Mouse (Mus musculus) limb, embryonic 12.5 days (tissue): Measurements from ENCODE around the gene Fam53b. TPM values are rescaled to one million over a fixed set of nuclear protein-coding genes. Genes with fewer than 3 reads are reported as not detected.

ENCODE experiments used
- ATAC-seq: fragments of 200-750 bp; cut with Nextera tagmentation; 2 replicates; pipeline ENCODE4 v1.8.0; 2017; ENCODE audit warnings: low read depth, moderate TSS enrichment; ENCODE audit not compliant: insufficient number of reproducible peaks, insufficient read depth, low FRiP score, low TSS enrichment
- H3K27ac ChIP-seq: fragments of 300-500 bp; sonication (generic); 2 replicates; pipeline ENCODE4 v1.5.1; 2016; ENCODE audit warnings: mild to moderate bottlenecking, moderate library complexity
- H3K27me3 ChIP-seq: fragments of 300-500 bp; sonication (generic); 2 replicates; pipeline ENCODE4 v1.6.1; 2016; ENCODE audit warnings: mild to moderate bottlenecking, moderate library complexity
- H3K36me3 ChIP-seq: fragments of 300-500 bp; sonication (generic); 2 replicates; pipeline ENCODE4 v1.6.1; 2016; ENCODE audit warnings: mild to moderate bottlenecking, moderate library complexity
- H3K4me1 ChIP-seq: fragments of 300-500 bp; sonication (generic); replicated peaks from 2 replicates; pipeline ENCODE4 v1.6.1; 2016
- H3K4me2 ChIP-seq: fragments of 300-500 bp; sonication (generic); 2 replicates; pipeline ENCODE4 v1.6.1; 2016; ENCODE audit warnings: mild to moderate bottlenecking, moderate library complexity
- H3K4me3 ChIP-seq: fragments of 300-500 bp; sonication (generic); replicated peaks from 2 replicates; pipeline ENCODE4 v1.5.1; 2016; ENCODE audit warnings: mild to moderate bottlenecking
- H3K9ac ChIP-seq: fragments of 300-500 bp; sonication (generic); replicated peaks from 2 replicates; pipeline ENCODE4 v1.6.1; 2016; ENCODE audit warnings: mild to moderate bottlenecking, moderate library complexity
- H3K9me3 ChIP-seq: fragments of 300-500 bp; sonication (generic); 2 replicates; pipeline ENCODE4 v1.6.1; 2016; ENCODE audit warnings: mild to moderate bottlenecking, moderate library complexity
- WGBS: fragments of 180-500 bp; shearing (Covaris S2); methylation state at CpG from one replicate; pipeline ENCODE4 v1.1.7; 2016; 5-methylcytosine and 5-hydroxymethylcytosine counted together
- polyA plus RNA-seq: library from polyadenylated mRNA; unstranded; fragments of >200 nt; fragmentation: Nextera tagmentation; extraction: Ambion mirVana; gene quantifications from 2 replicates; pipeline ENCODE4 v1.2.1, GENCODE M21; 2016

Fam53b gene
- polyA plus RNA-seq, 1 experiment from 2014 or later = 27.7 TPM

DNA sequence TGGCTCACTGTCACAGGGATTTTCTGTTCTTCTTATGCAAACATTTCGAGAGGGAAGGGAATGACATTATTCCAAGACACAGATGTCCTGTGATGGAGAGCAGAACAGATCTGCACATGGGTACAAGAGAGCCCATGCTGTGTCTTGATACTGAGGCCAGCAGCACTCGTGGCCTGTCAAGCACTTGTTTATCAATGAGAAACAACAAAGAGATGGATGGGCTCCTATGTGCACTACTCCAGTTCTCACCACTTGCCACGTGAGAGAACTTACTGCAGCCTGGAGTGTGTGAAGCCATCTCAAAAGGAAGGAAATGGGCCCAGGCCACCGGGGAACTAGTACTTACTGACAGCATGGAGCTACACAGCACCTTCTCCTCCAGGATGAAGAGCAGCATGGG is 27.2 kb downstream of the Fam53b start:
- Histone ChIP-seq H3K4me3 (no peak overlapping the region), H3K36me3 (no peaks in the 10 kb centered on the region), H3K9ac (no peak overlapping the region), H3K4me1 (peaks cover 34% of the 10 kb centered on the region), H3K27me3 (no peaks in the 10 kb centered on the region), H3K4me2 (no peak overlapping the region), H3K9me3 (no peaks in the 10 kb centered on the region), H3K27ac (no peak overlapping the region)
- WGBS = 55% methylated on average over 4 of the region's 4 CpGs
- ATAC-seq = no peak

DNA sequence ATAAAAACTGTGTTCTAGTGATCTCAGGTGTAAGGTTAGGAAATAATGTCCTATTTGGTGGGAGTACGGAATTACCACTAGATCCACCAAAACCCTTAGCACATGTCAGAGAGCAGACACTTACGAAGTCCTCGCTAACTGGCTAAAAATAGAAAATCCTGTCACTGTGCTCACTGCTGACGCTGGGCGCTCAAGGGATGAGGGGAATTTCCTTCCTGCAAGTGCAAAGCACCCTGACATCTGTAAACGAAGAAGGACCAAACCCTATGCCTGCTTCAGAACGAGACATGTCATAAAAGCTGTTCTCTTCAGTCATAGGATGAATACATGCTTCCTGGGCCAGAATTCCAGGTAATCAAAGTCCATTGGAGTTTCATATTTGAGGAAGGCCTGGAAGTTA is 27.7 kb downstream of the Fam53b start:
- no peak overlapping the region for H3K4me3 ChIP-seq
- WGBS = 74% methylated on average over 7 of the region's 7 CpGs
- no peak overlapping the region for H3K4me2 ChIP-seq
- H3K9ac ChIP-seq = no peak overlapping the region
- no peak for ATAC-seq
- no peaks in the 10 kb centered on the region for H3K27me3 ChIP-seq
- H3K9me3 ChIP-seq = no peaks in the 10 kb centered on the region
- H3K4me1 ChIP-seq = peaks cover 38% of the 10 kb centered on the region
- no peaks in the 10 kb centered on the region for H3K36me3 ChIP-seq
- no peak overlapping the region for H3K27ac ChIP-seq

DNA sequence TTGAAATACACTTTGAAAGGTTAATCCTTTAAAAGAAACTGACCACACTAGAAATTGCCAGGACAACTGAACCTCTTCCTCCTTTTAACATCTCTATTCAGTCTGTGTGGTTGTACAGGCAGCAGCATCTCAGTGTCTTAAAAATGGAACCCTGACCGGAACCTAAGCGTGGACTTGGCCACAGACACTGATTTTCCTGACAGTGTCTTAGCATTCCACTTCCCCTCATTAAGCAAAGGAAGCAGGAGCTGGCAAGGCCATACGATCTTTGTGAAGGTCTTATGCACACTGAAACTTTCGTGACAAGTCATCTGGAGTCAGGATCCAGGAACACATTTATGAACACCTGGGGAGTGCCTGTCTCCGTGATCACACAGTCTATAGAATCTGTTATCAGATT is 29.6 kb downstream of the Fam53b start:
- no peak for ATAC-seq
- H3K27me3 ChIP-seq = no peaks in the 10 kb centered on the region
- no peak overlapping the region for H3K4me2 ChIP-seq
- H3K4me3 ChIP-seq = no peak overlapping the region
- H3K4me1 ChIP-seq = peaks cover 49% of the 10 kb centered on the region
- no peak overlapping the region for H3K9ac ChIP-seq
- no peak overlapping the region for H3K27ac ChIP-seq
- no peaks in the 10 kb centered on the region for H3K9me3 ChIP-seq
- peaks cover 1% of the 10 kb centered on the region; the same call in 1 of the 2 replicates for H3K36me3 ChIP-seq
- 76% methylated on average over 5 of the region's 5 CpGs for WGBS

DNA sequence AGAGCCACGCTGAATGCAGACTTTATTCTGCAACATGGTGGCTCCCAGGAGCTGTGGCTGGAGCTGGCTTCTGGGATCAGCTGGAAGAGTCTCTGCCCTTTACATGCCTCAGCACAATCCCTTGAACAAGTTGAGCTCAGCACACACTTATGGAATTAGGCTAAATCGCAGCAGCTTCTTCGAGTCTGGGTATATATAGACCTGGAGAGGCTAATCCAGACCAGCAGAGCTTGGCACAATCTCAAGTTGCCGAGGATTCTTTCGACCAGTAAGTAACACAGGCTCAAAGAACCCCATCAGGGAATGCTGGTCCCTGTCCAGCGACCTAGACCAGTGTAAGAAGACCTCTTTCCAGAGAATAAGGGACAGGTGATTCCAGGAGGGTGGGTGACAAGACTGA is 31.8 kb downstream of the Fam53b start:
- WGBS = 63% methylated on average over 6 of the region's 6 CpGs

DNA sequence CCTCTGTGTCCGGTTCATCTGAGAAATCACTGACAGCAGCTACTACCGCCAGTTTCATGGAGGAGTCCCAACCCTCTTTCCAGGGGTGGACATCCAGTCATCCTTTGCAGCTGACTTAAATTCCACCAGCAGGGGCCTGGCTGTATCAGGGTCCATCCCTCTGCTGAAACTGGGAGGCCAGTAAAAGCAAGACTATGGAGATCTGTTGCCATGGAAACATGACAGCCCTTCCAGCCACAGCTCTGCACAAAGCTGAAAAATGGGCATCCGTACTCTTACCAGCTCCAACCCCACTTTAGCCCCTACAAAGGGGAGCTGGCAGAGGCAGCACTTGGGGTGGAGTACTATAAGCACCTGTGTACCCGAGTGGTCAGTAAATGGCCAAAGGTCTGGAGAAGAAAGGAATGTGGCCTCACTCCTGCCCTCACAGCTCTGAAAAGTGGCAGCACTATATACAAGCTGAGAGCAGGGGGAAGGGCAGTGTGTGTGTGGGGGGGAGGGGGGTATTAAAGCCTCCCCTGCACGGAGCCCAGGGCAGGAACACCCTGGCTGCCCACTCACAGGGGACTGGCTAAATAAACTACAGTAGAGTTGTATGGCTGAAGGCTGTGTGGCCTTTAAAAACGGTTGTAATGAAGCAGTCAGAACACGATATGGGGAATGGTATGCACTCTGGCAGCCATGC is 32.4 kb downstream of the Fam53b start:
- Histone ChIP-seq H3K36me3 (peaks cover 29% of the 10 kb centered on the region), H3K4me3 (no peak overlapping the region), H3K4me1 (peaks cover 44% of the 10 kb centered on the region), H3K9ac (0 out of 2 replicates have a peak overlapping the region, but pooled peaks have one; percentile 23), H3K27me3 (no peaks in the 10 kb centered on the region), H3K27ac (peak overlapping the region; percentile 84), H3K9me3 (no peaks in the 10 kb centered on the region), H3K4me2 (no peak overlapping the region)
- ATAC-seq = peak; percentile 32; the same call in 1 of the 2 replicates
- 32% methylated on average over 7 of the region's 7 CpGs for WGBS

More for the DNA sequence above, 31.8 kb downstream of the Fam53b start:
- ATAC-seq = no peak
- no peaks in the 10 kb centered on the region for H3K9me3 ChIP-seq
- H3K36me3 ChIP-seq = peaks cover 24% of the 10 kb centered on the region
- H3K9ac ChIP-seq = no peak overlapping the region
- H3K27ac ChIP-seq = peak overlapping the region; percentile 84
- peaks cover 49% of the 10 kb centered on the region for H3K4me1 ChIP-seq
- H3K27me3 ChIP-seq = no peaks in the 10 kb centered on the region
- H3K4me2 ChIP-seq = no peak overlapping the region
- H3K4me3 ChIP-seq = no peak overlapping the region

DNA sequence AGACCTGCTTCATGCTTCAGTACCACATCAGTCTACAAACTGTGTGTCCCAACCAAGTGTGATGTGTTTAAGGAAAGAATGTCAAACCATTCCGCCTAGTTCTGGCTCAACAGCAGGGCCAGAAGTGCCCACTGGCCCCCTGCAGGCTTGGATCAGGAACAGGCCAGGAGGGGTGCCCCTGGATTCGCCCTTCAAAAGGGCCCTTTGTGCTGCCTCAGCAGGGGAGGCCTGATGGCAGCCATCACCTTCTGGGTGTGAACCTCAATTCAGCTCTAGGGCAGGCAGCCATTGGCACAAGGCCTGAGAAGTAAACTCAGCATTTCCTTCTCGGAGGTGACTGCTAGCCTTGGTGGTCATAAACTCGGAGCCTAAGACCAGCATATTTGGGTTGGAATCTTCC is 33.1 kb downstream of the Fam53b start:
- ATAC-seq = no peak
- no peak overlapping the region for H3K4me3 ChIP-seq
- no peak overlapping the region; the same call in 1 of the 2 replicates for H3K9ac ChIP-seq
- no peaks in the 10 kb centered on the region for H3K9me3 ChIP-seq
- peak overlapping the region; percentile 84 for H3K27ac ChIP-seq
- WGBS = 44% methylated on average over 4 of the region's 4 CpGs
- H3K4me2 ChIP-seq = no peak overlapping the region
- H3K36me3 ChIP-seq = peaks cover 36% of the 10 kb centered on the region
- H3K4me1 ChIP-seq = peaks cover 38% of the 10 kb centered on the region
- no peaks in the 10 kb centered on the region for H3K27me3 ChIP-seq

DNA sequence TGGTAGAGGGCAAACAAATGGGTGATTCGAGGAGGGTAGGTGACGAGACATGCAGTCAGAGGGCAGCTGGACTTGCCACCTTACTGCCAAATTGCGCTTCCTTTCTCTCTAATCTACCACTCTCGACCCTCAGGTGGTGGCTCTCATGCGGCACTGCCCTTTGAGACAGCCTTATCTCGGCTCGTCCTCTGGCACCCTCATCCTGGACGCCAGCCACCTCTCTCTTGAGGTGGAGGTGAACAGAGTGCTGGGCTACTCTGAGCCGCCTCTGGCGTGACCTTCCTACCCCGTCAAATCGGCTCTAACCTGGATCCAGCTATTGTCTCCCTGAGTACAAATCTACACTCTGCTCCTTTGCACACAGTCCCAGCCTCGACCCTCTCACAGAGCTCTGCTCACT is 35.1 kb downstream of the Fam53b start:
- Histone ChIP-seq H3K9me3 (no peaks in the 10 kb centered on the region), H3K4me3 (no peak overlapping the region), H3K4me1 (peaks cover 34% of the 10 kb centered on the region), H3K27me3 (no peaks in the 10 kb centered on the region), H3K9ac (no peak overlapping the region), H3K36me3 (peaks cover 55% of the 10 kb centered on the region), H3K4me2 (no peak overlapping the region), H3K27ac (no peak overlapping the region)
- ATAC-seq = no peak
- WGBS = 82% methylated on average over 13 of the region's 13 CpGs

DNA sequence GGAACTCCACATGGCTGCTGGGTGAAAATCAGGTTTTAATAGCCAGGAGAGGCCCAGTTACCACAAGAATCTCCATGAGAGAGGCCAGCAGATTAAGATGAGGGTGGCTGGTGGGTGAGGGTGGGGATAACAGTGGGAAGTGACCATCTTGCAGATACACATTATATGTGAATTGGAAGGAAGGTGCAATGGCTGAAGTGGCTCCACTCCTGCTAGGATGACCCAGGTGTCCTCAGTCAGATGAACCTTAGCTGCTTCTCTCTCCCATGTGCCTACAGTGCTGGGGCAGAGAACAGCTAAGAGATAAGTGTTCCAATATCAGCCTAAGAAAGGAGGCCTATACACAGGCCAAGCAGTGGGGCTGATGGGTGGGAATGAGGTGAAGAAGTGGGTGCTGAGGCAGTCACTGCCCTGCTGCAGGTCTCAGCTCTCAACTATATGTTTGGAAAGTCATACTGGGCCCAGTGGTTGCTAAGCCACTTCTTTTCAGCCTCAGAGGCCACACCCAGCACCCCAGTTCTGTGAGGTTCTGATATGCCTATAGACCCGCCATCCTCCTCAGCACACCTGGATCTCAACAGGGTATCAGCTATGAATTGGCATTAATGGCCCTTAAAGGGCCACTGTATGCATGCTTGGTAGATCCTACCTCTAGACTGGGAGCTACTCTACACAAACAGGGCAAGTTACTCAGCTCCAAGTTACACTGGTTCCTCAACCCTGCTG is 35.8 kb downstream of the Fam53b start:
- Histone ChIP-seq H3K9me3 (no peaks in the 10 kb centered on the region), H3K4me1 (peaks cover 31% of the 10 kb centered on the region), H3K27ac (no peak overlapping the region), H3K4me3 (no peak overlapping the region), H3K9ac (no peak overlapping the region), H3K36me3 (peaks cover 62% of the 10 kb centered on the region), H3K27me3 (no peaks in the 10 kb centered on the region), H3K4me2 (no peak overlapping the region)
- 92% methylated on average over 1 of the region's 1 CpGs for WGBS
- ATAC-seq = no peak

DNA sequence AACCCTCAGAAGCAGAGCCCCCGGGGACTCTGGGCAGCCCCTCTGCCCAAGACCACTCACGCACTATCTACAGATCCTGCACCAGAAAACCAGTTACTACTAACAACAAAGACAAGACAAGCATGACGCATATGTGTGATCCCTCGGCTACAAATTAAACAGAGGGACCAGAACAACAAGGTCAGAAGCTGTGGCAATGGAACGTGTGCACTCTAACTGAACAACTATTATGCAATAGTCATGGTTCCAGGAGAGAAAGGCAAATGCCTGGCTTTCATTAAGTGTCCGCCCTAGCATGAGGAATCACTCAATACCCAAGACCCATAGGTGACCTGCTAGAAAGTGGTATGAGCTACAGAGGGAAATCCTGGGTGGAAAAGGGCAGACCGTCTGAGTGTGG is 36.6 kb downstream of the Fam53b start:
- WGBS = 90% methylated on average over 7 of the region's 7 CpGs
- Histone ChIP-seq H3K4me1 (peaks cover 26% of the 10 kb centered on the region), H3K9me3 (no peaks in the 10 kb centered on the region), H3K27me3 (no peaks in the 10 kb centered on the region), H3K9ac (no peak overlapping the region), H3K4me3 (no peak overlapping the region), H3K36me3 (peaks cover 70% of the 10 kb centered on the region), H3K4me2 (no peak overlapping the region), H3K27ac (no peak overlapping the region)
- ATAC-seq = no peak

DNA sequence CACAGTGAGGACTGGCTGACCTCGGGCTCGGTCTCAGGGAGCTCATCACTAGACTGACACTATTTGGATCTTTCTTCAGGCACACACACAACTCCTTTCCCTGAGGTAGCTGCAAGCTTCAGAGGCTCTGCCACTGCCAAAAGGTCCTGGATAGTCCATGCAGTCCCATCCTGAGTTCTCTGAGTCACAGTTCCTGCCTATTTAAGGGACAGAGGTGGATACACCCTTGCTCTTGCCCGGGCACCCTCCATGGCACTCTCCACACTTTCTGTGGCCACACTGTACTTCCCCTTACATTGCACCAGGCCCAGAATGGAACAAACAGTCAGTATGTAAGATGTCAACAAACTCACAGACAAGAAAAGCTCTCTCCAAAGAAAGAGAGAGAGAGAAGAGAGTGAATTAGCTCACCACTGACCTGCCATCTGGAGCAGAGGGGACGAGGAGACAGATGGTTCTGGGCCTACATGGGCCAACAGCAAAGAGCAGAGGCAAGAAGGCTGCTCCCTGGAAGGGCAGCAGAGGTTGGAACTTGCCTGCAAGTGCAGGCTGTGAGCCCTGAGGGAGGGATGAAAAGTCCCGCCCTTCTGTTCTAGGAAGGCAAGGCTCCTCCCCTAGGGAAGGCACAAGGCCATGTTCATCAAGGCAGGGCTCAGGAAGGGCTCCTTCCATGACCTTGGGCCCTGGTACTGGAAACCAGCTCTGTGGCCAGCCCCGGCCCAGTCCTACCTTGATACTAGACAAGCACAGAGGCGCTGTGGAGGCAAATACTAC is 37.2 kb downstream of the Fam53b start:
- Histone ChIP-seq H3K27ac (no peak overlapping the region), H3K27me3 (no peaks in the 10 kb centered on the region), H3K36me3 (peaks cover 76% of the 10 kb centered on the region), H3K4me3 (no peak overlapping the region), H3K4me1 (peaks cover 20% of the 10 kb centered on the region), H3K4me2 (no peak overlapping the region), H3K9ac (no peak overlapping the region), H3K9me3 (no peaks in the 10 kb centered on the region)
- no peak for ATAC-seq
- WGBS = 92% methylated on average over 7 of the region's 7 CpGs

DNA sequence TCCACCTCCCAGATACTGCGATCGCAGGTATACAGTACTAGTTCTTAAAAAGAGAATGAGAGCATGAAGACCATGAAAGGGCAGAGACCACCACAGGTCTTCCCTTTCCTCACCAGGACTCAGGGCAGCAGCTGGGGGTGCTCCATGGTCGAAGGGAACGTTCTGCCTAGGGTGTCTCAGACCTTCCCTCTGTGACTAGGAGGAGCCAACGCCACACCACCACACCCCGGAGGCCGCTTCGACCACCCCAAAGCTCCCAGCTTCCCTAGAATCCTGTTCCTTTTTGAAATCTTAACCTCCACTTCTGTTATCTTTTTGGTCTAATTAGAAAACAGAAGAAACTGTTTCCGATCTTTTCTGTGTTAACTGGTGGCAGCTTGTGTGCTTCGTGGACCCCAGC is 37.8 kb downstream of the Fam53b start:
- Histone ChIP-seq H3K4me1 (peaks cover 14% of the 10 kb centered on the region), H3K27ac (no peak overlapping the region), H3K4me3 (no peak overlapping the region), H3K4me2 (no peak overlapping the region), H3K36me3 (peaks cover 79% of the 10 kb centered on the region), H3K27me3 (no peaks in the 10 kb centered on the region), H3K9me3 (no peaks in the 10 kb centered on the region), H3K9ac (no peak overlapping the region)
- WGBS = 94% methylated on average over 10 of the region's 10 CpGs
- ATAC-seq = no peak
